Mouse (Mus musculus) kidney, embryonic 16.5 days (tissue): ENCODE results near the gene Klc4. TPM values are rescaled to one million over a fixed set of nuclear protein-coding genes. Genes with fewer than 3 reads are reported as not detected.

Experiments used
- ATAC-seq: fragments of 200-750 bp; cut with Nextera tagmentation; 2 replicates; pipeline ENCODE4 v1.8.0; 2017; ENCODE audit warnings: moderate TSS enrichment; ENCODE audit not compliant: low FRiP score, low TSS enrichment
- H3K27ac ChIP-seq: fragments of 300-500 bp; sonication (generic); 2 replicates; pipeline ENCODE4 v1.5.1; 2014; ENCODE audit warnings: low read length
- H3K27me3 ChIP-seq: fragments of 300-500 bp; sonication (generic); 2 replicates; pipeline ENCODE4 v1.6.1; 2014; ENCODE audit warnings: low read length, control low read depth, mixed read lengths; ENCODE audit not compliant: insufficient read depth
- H3K36me3 ChIP-seq: fragments of 300-500 bp; sonication (generic); 2 replicates; pipeline ENCODE4 v1.6.1; 2014; ENCODE audit warnings: low read length, control low read depth, mixed read lengths; ENCODE audit not compliant: insufficient read depth
- H3K4me1 ChIP-seq: fragments of 300-500 bp; sonication (generic); 2 replicates; pipeline ENCODE4 v1.6.1; 2014; ENCODE audit warnings: low read length, control low read depth, mixed read lengths; ENCODE audit not compliant: insufficient read depth
- H3K4me2 ChIP-seq: fragments of 300-500 bp; sonication (generic); replicated peaks from 2 replicates; pipeline ENCODE4 v1.6.1; 2014; ENCODE audit warnings: low read depth, low read length
- H3K4me3 ChIP-seq: fragments of 300-500 bp; sonication (generic); 2 replicates; pipeline ENCODE4 v1.5.1; 2014; ENCODE audit warnings: mild to moderate bottlenecking, low read length
- H3K9ac ChIP-seq: fragments of 300-500 bp; sonication (generic); replicated peaks from 2 replicates; pipeline ENCODE4 v1.6.1; 2014; ENCODE audit warnings: low read length
- H3K9me3 ChIP-seq: fragments of 300-500 bp; sonication (generic); 2 replicates; pipeline ENCODE4 v1.6.1; 2016; ENCODE audit warnings: low read length, control low read depth
- WGBS: fragments of 180-500 bp; shearing (Covaris S2); extraction: QIAGEN DNeasy Blood & Tissue Kit; methylation state at CpG from one replicate; pipeline ENCODE4 v1.1.7; 2014; 5-methylcytosine and 5-hydroxymethylcytosine counted together
- polyA plus RNA-seq: library from polyadenylated mRNA; unstranded; fragments of >200 nt; fragmentation: Nextera tagmentation; extraction: Ambion mirVana; gene quantifications from 2 replicates; pipeline ENCODE4 v1.2.1, GENCODE M21; 2015

Klc4 gene
- 49.7 and 58.0 TPM in 2 replicates for polyA plus RNA-seq

- Histone ChIP-seq H3K4me3 (peak within 1 kb of the TSS; percentile 96), H3K4me1 (peaks cover 31% of the 10 kb centered on the region)
- under 1% methylated on average over 53 of the region's 53 CpGs for WGBS
These were observed at the start of gene Klc4, which contains the start of gene Mrpl2 for GRCm38 (mm10) chr17:46645561-46646321. Klc4 (minus strand) TSS chr17:46646022. Mrpl2 (plus strand) TSS chr17:46646229.

GRCm38 (mm10) chr17:46694517-46695063 lies 48.8 kb upstream of the Klc4 start:
- H3K36me3 ChIP-seq: peaks cover 10% of the 10 kb centered on the region; the same call in 1 of the 2 replicates
- H3K9ac ChIP-seq: no peak overlapping the region
- no peaks in the 10 kb centered on the region for H3K4me1 ChIP-seq
- H3K4me3 ChIP-seq: no peak overlapping the region
- H3K4me2 ChIP-seq: no peak overlapping the region
- no peak for ATAC-seq
- H3K27ac ChIP-seq: no peak overlapping the region
- no peaks in the 10 kb centered on the region for H3K27me3 ChIP-seq
- H3K9me3 ChIP-seq: no peaks in the 10 kb centered on the region
- WGBS: 46% methylated on average over 1 of the region's 1 CpGs

More at GRCm38 (mm10) chr17:46645561-46646321, at the start of gene Klc4, which contains the start of gene Mrpl2:
- peak; percentile 57 for ATAC-seq
- Histone ChIP-seq H3K9me3 (no peaks in the 10 kb centered on the region), H3K9ac (peak within 1 kb of the TSS; percentile 89), H3K36me3 (peaks cover 19% of the 10 kb centered on the region; the same call in 1 of the 2 replicates), H3K27ac (peak within 1 kb of the TSS; percentile 88), H3K27me3 (no peaks in the 10 kb centered on the region), H3K4me2 (peak within 1 kb of the TSS; percentile 98)

GRCm38 (mm10) chr17:46691390-46691789 lies 45.6 kb upstream of the Klc4 start:
- no peaks in the 10 kb centered on the region for H3K27me3 ChIP-seq
- no peak overlapping the region for H3K4me3 ChIP-seq
- H3K9ac ChIP-seq: no peak overlapping the region
- H3K27ac ChIP-seq: no peak overlapping the region
- ATAC-seq: no peak
- H3K9me3 ChIP-seq: no peaks in the 10 kb centered on the region
- no peak overlapping the region for H3K4me2 ChIP-seq
- H3K36me3 ChIP-seq: peaks cover 19% of the 10 kb centered on the region
- 91% methylated on average over 2 of the region's 2 CpGs for WGBS
- H3K4me1 ChIP-seq: no peaks in the 10 kb centered on the region

- no peak for ATAC-seq
- Histone ChIP-seq H3K9me3 (no peaks in the 10 kb centered on the region), H3K4me3 (no peak overlapping the region), H3K27ac (no peak overlapping the region), H3K4me1 (no peaks in the 10 kb centered on the region), H3K9ac (no peak overlapping the region), H3K27me3 (no peaks in the 10 kb centered on the region), H3K36me3 (peaks cover 27% of the 10 kb centered on the region), H3K4me2 (no peak overlapping the region)
- 95% methylated on average over 12 of the region's 12 CpGs for whole genome bisulfite sequencing
These were observed 44.8 kb upstream of the Klc4 start for GRCm38 (mm10) chr17:46690665-46691064.

- Histone ChIP-seq H3K9me3 (no peaks in the 10 kb centered on the region), H3K27me3 (no peaks in the 10 kb centered on the region), H3K36me3 (peaks cover 50% of the 10 kb centered on the region), H3K4me2 (no peak overlapping the region), H3K4me1 (peaks cover 8% of the 10 kb centered on the region), H3K9ac (no peak overlapping the region), H3K27ac (no peak overlapping the region), H3K4me3 (no peak overlapping the region)
- ATAC-seq: no peak
- WGBS: 90% methylated on average over 6 of the region's 6 CpGs
These were observed 40.1 kb upstream of the Klc4 start for GRCm38 (mm10) chr17:46685913-46686312.

GRCm38 (mm10) chr17:46682654-46683389 lies 37.0 kb upstream of the Klc4 start:
- WGBS: 87% methylated on average over 16 of the region's 16 CpGs
- Histone ChIP-seq H3K36me3 (peaks cover 51% of the 10 kb centered on the region), H3K9me3 (no peaks in the 10 kb centered on the region), H3K9ac (no peak overlapping the region), H3K4me3 (no peak overlapping the region), H3K4me1 (peaks cover 28% of the 10 kb centered on the region), H3K27me3 (no peaks in the 10 kb centered on the region), H3K27ac (no peak overlapping the region), H3K4me2 (no peak overlapping the region)
- no peak for ATAC-seq

- Histone ChIP-seq H3K4me2 (peak overlapping the region; percentile 75), H3K36me3 (peaks cover 54% of the 10 kb centered on the region), H3K4me3 (peak overlapping the region; percentile 91), H3K4me1 (peaks cover 28% of the 10 kb centered on the region), H3K9ac (peak overlapping the region; percentile 74), H3K27me3 (no peaks in the 10 kb centered on the region), H3K9me3 (no peaks in the 10 kb centered on the region), H3K27ac (peak overlapping the region; percentile 75; the same call in 1 of the 2 replicates)
- no peak for ATAC-seq
- WGBS: 25% methylated on average over 12 of the region's 12 CpGs
These were observed 35.8 kb upstream of the Klc4 start for GRCm38 (mm10) chr17:46681466-46682118.

- Histone ChIP-seq H3K36me3 (peaks cover 54% of the 10 kb centered on the region), H3K9ac (peak within 1 kb of the TSS; percentile 82), H3K4me2 (peak within 1 kb of the TSS; percentile 75), H3K27ac (peak within 1 kb of the TSS; percentile 97), H3K27me3 (no peaks in the 10 kb centered on the region), H3K4me1 (peaks cover 28% of the 10 kb centered on the region), H3K4me3 (peak within 1 kb of the TSS; percentile 91), H3K9me3 (no peaks in the 10 kb centered on the region)
- peak; percentile 97 for ATAC-seq
- under 1% methylated on average over 49 of the region's 49 CpGs for WGBS
These were observed 35.0 kb upstream of the Klc4 start, which contains the start of gene Klhdc3 for GRCm38 (mm10) chr17:46680760-46681373. Klhdc3 (minus strand) TSS chr17:46680914.
